Mouse (Mus musculus) limb, embryonic 14.5 days (tissue): Measurements from ENCODE around the gene St6galnac4. TPM values are rescaled to one million over a fixed set of nuclear protein-coding genes. Genes with fewer than 3 reads are reported as not detected.

Experiments
- ATAC-seq: fragments of 200-750 bp; cut with Nextera tagmentation; 2 replicates; pipeline ENCODE4 v1.8.0; 2017; ENCODE audit warnings: low read depth, moderate number of reproducible peaks, moderate TSS enrichment; ENCODE audit not compliant: low FRiP score
- DNase-seq: peaks from one replicate; pipeline ENCODE4 v3.0.0-alpha.2; 2015; ENCODE audit warnings: low spot score
- H3K27ac ChIP-seq: fragments of 300-500 bp; sonication (generic); replicated peaks from 2 replicates; pipeline ENCODE4 v1.5.1; 2014; ENCODE audit warnings: low read depth, mild to moderate bottlenecking, low read length, moderate library complexity, mixed read lengths
- H3K27me3 ChIP-seq: fragments of 300-500 bp; sonication (generic); 2 replicates; pipeline ENCODE4 v1.6.1; 2014; ENCODE audit warnings: low read length, mixed read lengths; ENCODE audit not compliant: control insufficient read depth, insufficient read depth
- H3K36me3 ChIP-seq: fragments of 300-500 bp; sonication (generic); 2 replicates; pipeline ENCODE4 v1.6.1; 2014; ENCODE audit warnings: mild to moderate bottlenecking, low read length, moderate library complexity, mixed read lengths; ENCODE audit not compliant: control insufficient read depth, insufficient read depth
- H3K4me1 ChIP-seq: fragments of 300-500 bp; sonication (generic); 2 replicates; pipeline ENCODE4 v1.6.1; 2014; ENCODE audit warnings: antibody characterized with exemption, low read length, mixed read lengths; ENCODE audit not compliant: control insufficient read depth, insufficient read depth
- H3K4me2 ChIP-seq: fragments of 300-500 bp; sonication (generic); replicated peaks from 2 replicates; pipeline ENCODE4 v1.6.1; 2014; ENCODE audit warnings: low read depth, mild to moderate bottlenecking, low read length, moderate library complexity; ENCODE audit not compliant: severe bottlenecking
- H3K4me3 ChIP-seq: fragments of 300-500 bp; sonication (generic); replicated peaks from 2 replicates; pipeline ENCODE4 v1.5.1; 2014; ENCODE audit warnings: low read length
- H3K9ac ChIP-seq: fragments of 300-500 bp; sonication (generic); 2 replicates; pipeline ENCODE4 v1.6.1; 2014; ENCODE audit warnings: mild to moderate bottlenecking, low read depth, low read length, moderate library complexity; ENCODE audit not compliant: severe bottlenecking
- H3K9me3 ChIP-seq: fragments of 300-500 bp; sonication (generic); 2 replicates; pipeline ENCODE4 v1.6.1; 2016; ENCODE audit warnings: low read length; ENCODE audit not compliant: control insufficient read depth
- POLR2A ChIP-seq: fragments of 200-500 bp; IDR thresholded peaks from 2 replicates; pipeline ENCODE4 v1.8.0; 2012; ENCODE audit warnings: inconsistent platforms, mild to moderate bottlenecking, moderate library complexity, borderline replicate concordance; ENCODE audit not compliant: insufficient read depth, insufficient read length; ENCODE audit errors: extremely low read depth
- WGBS: fragments of 180-500 bp; shearing (Covaris S2); extraction: QIAGEN DNeasy Blood & Tissue Kit; methylation state at CpG from one replicate; pipeline ENCODE4 v1.1.7; 2014; 5-methylcytosine and 5-hydroxymethylcytosine counted together
- polyA plus RNA-seq, 2 experiments: library from polyadenylated mRNA; depleted of rRNA in 1 of 2; stranded (reverse) in 1 of 2; unstranded in 1 of 2; fragments of >200 nt; fragmentation: Nextera tagmentation in 1 of 2; extraction: Ambion mirVana in 1 of 2; gene quantifications; 2 replicates each; pipeline versions ENCODE4 v1.2.1 to v1.2.3; 2012 to 2014

St6galnac4 gene
- polyA plus RNA-seq, 2 experiments, result 31.8 to 33.9 TPM

- Histone ChIP-seq H3K9me3 (no peaks in the 10 kb centered on the region), H3K9ac (no peak overlapping the region), H3K4me1 (peaks cover 21% of the 10 kb centered on the region), H3K4me3 (no peak overlapping the region), H3K27me3 (no peaks in the 10 kb centered on the region), H3K27ac (no peak overlapping the region), H3K4me2 (no peak overlapping the region), H3K36me3 (no peaks in the 10 kb centered on the region)
- ATAC-seq (peak; percentile 51; the same call in 1 of the 2 replicates), DNase-seq (peak; percentile 82)
- WGBS, result 63% methylated on average over 7 of the region's 7 CpGs
- no peak for TF ChIP-seq POLR2A
Observed at GRCm38 (mm10) chr2:32631737-32632394, 45.0 kb downstream of the St6galnac4 start.

GRCm38 (mm10) chr2:32633660-32634059 is 46.8 kb downstream of the St6galnac4 start:
- Histone ChIP-seq H3K9ac (no peak overlapping the region), H3K4me2 (no peak overlapping the region), H3K4me3 (no peak overlapping the region), H3K9me3 (no peaks in the 10 kb centered on the region), H3K36me3 (no peaks in the 10 kb centered on the region), H3K27ac (no peak overlapping the region), H3K4me1 (peaks cover 16% of the 10 kb centered on the region), H3K27me3 (no peaks in the 10 kb centered on the region)
- WGBS, result 59% methylated on average over 4 of the region's 5 CpGs
- DNase-seq, result no peak
- ATAC-seq, result no peak
- TF ChIP-seq POLR2A, result no peak

GRCm38 (mm10) chr2:32634277-32635105 is 47.6 kb downstream of the St6galnac4 start:
- Histone ChIP-seq H3K4me3 (no peak overlapping the region), H3K27ac (no peak overlapping the region), H3K36me3 (no peaks in the 10 kb centered on the region), H3K4me2 (no peak overlapping the region), H3K9me3 (no peaks in the 10 kb centered on the region), H3K4me1 (peaks cover 8% of the 10 kb centered on the region), H3K27me3 (no peaks in the 10 kb centered on the region), H3K9ac (no peak overlapping the region)
- 84% methylated on average over 10 of the region's 10 CpGs for WGBS
- DNase-seq, result no peak
- no peak for TF ChIP-seq POLR2A
- ATAC-seq, result no peak

- no peaks in the 10 kb centered on the region for H3K27me3 ChIP-seq
- H3K27ac ChIP-seq, result peak overlapping the region; percentile 40; the same call in 1 of the 2 replicates
- H3K36me3 ChIP-seq, result no peaks in the 10 kb centered on the region
- ATAC-seq, result no peak
- no peak overlapping the region for H3K4me3 ChIP-seq
- no peak for TF ChIP-seq POLR2A
- no peak overlapping the region for H3K4me2 ChIP-seq
- no peak overlapping the region for H3K9ac ChIP-seq
- peaks cover 7% of the 10 kb centered on the region for H3K4me1 ChIP-seq
- WGBS, result 75% methylated on average over 7 of the region's 7 CpGs
- no peaks in the 10 kb centered on the region for H3K9me3 ChIP-seq
- DNase-seq, result no peak
Observed at GRCm38 (mm10) chr2:32636617-32637016, 49.7 kb downstream of the St6galnac4 start.

- 27% methylated on average over 11 of the region's 11 CpGs for WGBS
- no peak for TF ChIP-seq POLR2A
- no peaks in the 10 kb centered on the region for H3K9me3 ChIP-seq
- no peak for DNase-seq
- H3K27ac ChIP-seq, result peak overlapping the region; percentile 48
- peak overlapping the region; percentile 28; the same call in 1 of the 2 replicates for H3K9ac ChIP-seq
- no peak overlapping the region for H3K4me3 ChIP-seq
- no peaks in the 10 kb centered on the region for H3K36me3 ChIP-seq
- H3K4me2 ChIP-seq, result no peak overlapping the region
- H3K4me1 ChIP-seq, result peaks cover 13% of the 10 kb centered on the region
- no peak for ATAC-seq
- H3K27me3 ChIP-seq, result no peaks in the 10 kb centered on the region
Observed at GRCm38 (mm10) chr2:32637778-32638281, 50.9 kb downstream of the St6galnac4 start.
